Mouse (Mus musculus): ENCODE measurements around the gene Sap30. TPM values are rescaled to one million over a fixed set of nuclear protein-coding genes. Genes with fewer than 3 reads are reported as not detected.
"Not testable (repeated sequence)": the region's sequence is repeated elsewhere in the genome, so short reads cannot be mapped to it uniquely, and the experiment has no call there.

Sap30 gene
- polyA plus RNA-seq, 1 experiment, result 6.0 TPM

DNA sequence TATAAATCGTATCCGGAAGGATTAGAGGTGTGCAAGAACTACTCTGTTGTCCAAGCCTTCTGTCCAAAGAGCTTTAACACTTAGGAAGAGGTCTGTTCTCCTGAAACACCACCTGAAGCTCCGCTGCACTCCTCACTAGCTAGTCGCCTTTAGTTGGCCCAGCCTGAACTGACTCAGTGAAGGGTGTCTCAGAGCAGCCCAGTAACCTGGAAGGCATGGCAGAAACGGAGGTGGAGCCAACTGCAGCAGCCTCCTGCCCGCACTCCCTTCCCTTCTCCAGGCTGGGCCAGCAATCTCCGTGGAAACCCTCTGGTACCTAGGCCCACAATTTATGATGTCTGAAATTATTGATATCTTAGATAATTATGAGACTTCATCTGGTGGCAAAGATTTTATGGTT is 36.9 kb downstream of the Sap30 start:
- DNase-seq (ENCODE audit: low read depth, low spot score), result no peak
- WGBS, result 77% methylated on average over 7 of the region's 7 CpGs

DNA sequence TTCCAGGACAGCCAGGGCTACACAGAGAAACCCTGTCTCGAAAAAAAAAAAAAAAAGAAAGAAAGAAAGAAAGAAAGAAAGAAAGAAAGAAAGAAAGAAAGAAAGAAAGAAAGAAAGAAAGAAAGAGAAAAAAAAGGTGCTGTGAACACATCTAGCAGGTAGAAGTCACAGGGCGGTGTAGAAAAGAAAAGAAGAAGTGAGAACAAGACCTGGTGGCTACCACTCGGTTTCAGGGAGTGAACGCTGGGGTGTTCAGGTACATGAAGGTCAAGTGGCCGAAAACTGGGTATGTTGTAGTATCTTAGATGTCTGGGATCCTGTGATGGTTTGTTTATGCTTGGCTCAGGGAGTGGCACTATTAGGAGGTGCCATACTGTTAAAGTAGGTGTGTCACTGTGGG is 41.8 kb downstream of the Sap30 start:
- WGBS, result 88% methylated on average over 4 of the region's 5 CpGs
- not testable (repeated sequence) for DNase-seq (ENCODE audit: low read depth, low spot score)

DNA sequence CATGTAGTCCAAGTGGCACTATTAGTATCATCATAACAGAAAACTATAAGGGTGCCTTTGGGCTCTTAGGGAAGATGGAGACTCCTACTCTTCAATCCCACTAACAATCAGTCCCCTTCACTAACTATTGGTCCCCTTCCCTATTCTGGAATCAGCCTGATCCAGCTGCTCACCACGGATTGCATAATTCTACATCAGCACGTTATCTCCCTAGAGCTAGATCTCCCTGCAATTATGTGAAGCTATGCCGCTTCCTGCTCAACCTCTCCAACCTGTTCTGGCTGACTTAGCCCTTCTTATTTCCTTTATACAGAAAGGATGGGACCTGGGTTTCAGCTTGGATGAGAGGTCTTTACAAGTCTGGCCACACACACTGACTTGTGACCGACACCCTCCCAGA is 44.4 kb downstream of the Sap30 start:
- WGBS, result 30% methylated on average over 4 of the region's 4 CpGs
- no peak for DNase-seq (ENCODE audit: low read depth, low spot score)

DNA sequence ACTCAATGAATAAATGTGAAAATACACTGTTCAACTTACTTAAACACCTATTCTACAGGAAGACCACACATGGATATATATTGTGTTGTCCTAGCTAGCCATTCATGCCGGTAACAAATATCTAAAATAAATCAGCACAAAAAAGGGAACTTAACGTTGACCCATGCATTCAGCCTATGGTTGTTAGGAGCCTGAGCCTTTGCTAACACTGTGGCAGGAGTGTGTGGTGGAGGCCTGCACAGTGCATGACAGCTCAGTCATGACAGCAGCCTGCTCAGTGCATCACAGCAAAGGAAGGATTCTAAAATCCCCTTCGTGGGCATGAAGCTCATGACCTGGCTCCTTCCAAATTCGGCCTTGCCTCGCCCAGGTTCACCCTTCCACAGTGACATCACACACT is 46.1 kb downstream of the Sap30 start:
- 71% methylated on average over 5 of the region's 5 CpGs for WGBS
- DNase-seq (ENCODE audit: low read depth, low spot score), result no peak

DNA sequence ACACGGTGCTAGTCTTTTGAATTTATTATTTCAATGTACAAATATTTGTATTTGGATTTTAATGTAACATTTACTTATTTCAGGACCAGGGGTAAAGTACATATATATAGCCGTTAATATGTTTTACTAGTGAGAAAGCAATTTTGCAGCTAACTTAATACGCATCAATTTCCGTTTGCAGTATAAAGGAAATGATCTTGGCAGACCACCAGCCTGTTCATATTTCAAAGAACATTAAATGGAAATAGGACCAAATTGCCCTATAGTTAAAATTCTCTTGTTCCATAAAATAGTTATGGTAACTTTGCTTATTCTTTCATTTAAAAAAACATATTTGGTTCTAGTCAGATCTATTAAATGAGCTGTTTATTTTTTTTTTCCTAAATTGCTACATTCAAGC is 46.5 kb downstream of the Sap30 start:
- WGBS, result 24% methylated on average over 4 of the region's 4 CpGs
- no peak for DNase-seq (ENCODE audit: low read depth, low spot score)

DNA sequence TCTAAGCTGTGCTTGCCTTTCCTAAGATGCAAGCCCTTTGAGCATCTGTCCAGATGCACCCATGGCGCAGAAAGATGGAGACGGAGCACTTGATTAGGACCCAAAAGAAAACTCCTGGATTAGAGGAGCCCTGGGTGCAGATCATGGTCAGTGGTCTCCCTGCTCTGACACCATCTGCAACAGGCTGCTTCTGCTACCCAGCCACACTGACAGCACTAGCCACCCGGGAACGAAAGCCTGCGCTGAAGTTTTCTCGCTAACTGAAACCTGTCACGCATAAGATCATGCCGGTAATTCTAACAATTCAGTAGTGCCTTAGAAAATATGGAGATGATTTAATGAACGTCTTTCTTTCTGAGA is 51.2 kb downstream of the Sap30 start:
- DNase-seq (ENCODE audit: low read depth, low spot score), result no peak
- 87% methylated on average over 9 of the region's 9 CpGs for WGBS

DNA sequence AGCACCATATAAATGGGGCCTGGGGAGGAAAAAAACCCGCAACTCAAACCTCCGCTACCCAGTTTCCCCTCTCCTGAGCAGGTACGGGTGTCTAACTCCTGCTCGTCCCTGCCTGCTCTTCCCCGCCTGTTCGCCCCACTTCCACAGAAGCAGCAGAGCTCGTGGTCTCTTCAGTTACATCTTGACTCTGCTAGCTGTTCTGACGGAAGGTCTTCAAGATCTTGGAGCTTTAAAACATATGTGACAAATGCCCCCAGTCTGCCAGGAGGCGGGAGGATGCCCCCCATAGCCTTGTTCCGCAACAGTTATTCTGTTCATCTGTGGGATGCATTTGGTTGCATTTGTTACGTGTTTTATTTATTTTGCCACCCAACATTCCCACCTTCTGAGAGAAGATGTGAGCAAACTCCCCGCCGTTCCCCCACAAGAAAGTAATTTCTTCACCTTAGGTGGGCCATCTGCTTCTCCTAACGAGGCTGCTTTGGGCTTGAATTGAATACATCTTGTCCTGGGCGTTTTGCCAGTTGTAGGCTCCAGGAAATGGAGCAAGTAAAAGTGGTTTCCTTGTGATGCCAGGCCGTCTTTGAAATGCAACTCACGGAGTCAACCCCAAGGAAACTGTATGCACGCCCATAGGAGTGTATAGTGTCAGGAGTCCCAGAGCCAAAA is 51.8 kb downstream of the Sap30 start:
- 48% methylated on average over 18 of the region's 18 CpGs for WGBS
- no peak for DNase-seq (ENCODE audit: low read depth, low spot score)

DNA sequence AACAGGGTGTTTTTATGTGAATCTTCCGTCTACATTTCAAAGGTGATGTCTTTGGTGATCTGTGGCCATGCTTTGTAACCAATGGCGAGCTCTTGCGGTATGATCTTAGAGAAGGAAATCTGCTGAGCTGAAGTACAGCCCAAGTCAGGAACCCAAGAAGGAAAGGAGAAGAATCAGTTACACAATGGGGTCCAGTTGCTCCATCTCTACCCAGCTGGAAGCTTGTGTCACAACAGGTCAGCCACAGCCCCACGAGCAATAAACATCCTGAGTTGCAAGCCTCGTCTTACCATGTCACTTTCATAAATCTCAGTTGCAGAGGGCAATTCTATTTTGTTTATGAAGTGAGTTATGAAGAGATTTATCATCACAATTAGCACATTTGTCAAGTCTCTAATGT is 54.9 kb downstream of the Sap30 start:
- no peak for DNase-seq (ENCODE audit: low read depth, low spot score)
- 73% methylated on average over 5 of the region's 5 CpGs for WGBS

Other genes starting within 250 kb of the Sap30 start
- gene Hand2, start 166.9 kb downstream of the Sap30 start, polyA plus RNA-seq (2012; rRNA removed), result 4.0 and 4.5 TPM in 2 replicates
- gene Scrg1, start 31.9 kb downstream of the Sap30 start, polyA plus RNA-seq (2012; rRNA removed), result 0.21 and 0.30 TPM in 2 replicates
- 21.2 and 25.0 TPM in 2 replicates for gene Hmgb2, start 24.0 kb upstream of the Sap30 start, polyA plus RNA-seq (2012; rRNA removed)
- 12.0 and 20.5 TPM in 2 replicates for gene Galnt7, start 165.2 kb upstream of the Sap30 start, polyA plus RNA-seq (2012; rRNA removed)